Mouse (Mus musculus) midbrain, embryonic 10.5 days (tissue): ENCODE measurements around the gene Rpl26. TPM values are rescaled to one million over a fixed set of nuclear protein-coding genes. Genes with fewer than 3 reads are reported as not detected.

ENCODE experiments used
- DNase-seq: peaks from one replicate; pipeline ENCODE4 v3.0.0-alpha.2; 2017; ENCODE audit warnings: low spot score
- H3K27ac ChIP-seq: fragments of 300-500 bp; sonication (generic); replicated peaks from 2 replicates; pipeline ENCODE4 v1.5.1; 2016; ENCODE audit warnings: mild to moderate bottlenecking
- H3K27me3 ChIP-seq: fragments of 300-500 bp; sonication (generic); 2 replicates; pipeline ENCODE4 v1.6.1; 2016; ENCODE audit warnings: low read depth, mild to moderate bottlenecking; ENCODE audit not compliant: poor library complexity, severe bottlenecking
- H3K36me3 ChIP-seq: fragments of 300-500 bp; sonication (generic); 2 replicates; pipeline ENCODE4 v1.6.1; 2016; ENCODE audit warnings: mild to moderate bottlenecking, moderate library complexity
- H3K4me1 ChIP-seq: fragments of 300-500 bp; sonication (generic); 2 replicates; pipeline ENCODE4 v1.6.1; 2016
- H3K4me3 ChIP-seq: fragments of 300-500 bp; sonication (generic); 2 replicates; pipeline ENCODE4 v1.5.1; 2016; ENCODE audit warnings: mild to moderate bottlenecking, moderate library complexity
- H3K9me3 ChIP-seq: fragments of 300-500 bp; sonication (generic); replicated peaks from 2 replicates; pipeline ENCODE4 v1.6.1; 2016; ENCODE audit warnings: mild to moderate bottlenecking
- WGBS: fragments of 180-500 bp; shearing (Covaris S2); methylation state at CpG from one replicate; pipeline ENCODE4 v1.1.7; 2016; 5-methylcytosine and 5-hydroxymethylcytosine counted together
- polyA plus RNA-seq: library from polyadenylated mRNA; unstranded; fragments of >200 nt; fragmentation: Nextera tagmentation; extraction: Ambion mirVana; gene quantifications from 2 replicates; pipeline ENCODE4 v1.2.1, GENCODE M21; 2016

The Rpl26 gene
- 856 and 1,017 TPM in 2 replicates for polyA plus RNA-seq

- Histone ChIP-seq H3K4me3 (peak within 1 kb of the TSS; percentile 85), H3K4me1 (peaks cover 17% of the 10 kb centered on the region), H3K27me3 (no peaks in the 10 kb centered on the region), H3K9me3 (no peaks in the 10 kb centered on the region), H3K27ac (peak within 1 kb of the TSS; percentile 97), H3K36me3 (peaks cover 42% of the 10 kb centered on the region)
- DNase-seq = peak; percentile 99
- WGBS = under 1% methylated on average over 52 of the region's 52 CpGs
These were observed at the start of gene Rpl26 for GRCm38 (mm10) chr11:68901351-68902046. Gene Rpl26, plus strand, starts transcription at chr11:68901583.

GRCm38 (mm10) chr11:68851644-68852485, 49.5 kb upstream of the Rpl26 start:
- H3K4me3 ChIP-seq = peak overlapping the region; percentile 81
- 6% methylated on average over 13 of the region's 13 CpGs for WGBS
- H3K4me1 ChIP-seq = peaks cover 42% of the 10 kb centered on the region
- no peak for DNase-seq
- H3K27me3 ChIP-seq = no peaks in the 10 kb centered on the region
- H3K9me3 ChIP-seq = no peaks in the 10 kb centered on the region
- H3K36me3 ChIP-seq = no peaks in the 10 kb centered on the region
- peak overlapping the region; percentile 90 for H3K27ac ChIP-seq

DNA sequence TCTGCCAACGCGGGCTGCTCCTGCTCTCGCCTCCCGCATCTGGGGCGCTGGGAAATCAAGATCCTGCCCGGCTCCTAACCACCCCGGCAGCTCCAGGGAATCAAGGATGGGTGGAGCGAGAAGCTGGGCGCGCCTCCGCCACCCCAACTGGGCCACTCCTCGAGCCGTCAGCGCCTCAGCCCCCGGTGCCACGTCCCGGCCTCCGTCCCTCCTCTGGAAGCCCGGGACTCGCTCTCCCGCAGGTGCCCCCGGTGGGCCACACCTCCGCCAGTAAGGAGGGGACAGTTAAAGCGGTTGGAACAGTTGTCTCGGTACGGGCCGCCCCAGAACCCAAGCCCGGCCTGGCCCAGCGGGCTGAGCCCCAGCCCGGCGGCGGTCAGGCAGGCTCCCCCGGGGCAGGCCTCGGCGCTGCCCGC, 48.9 kb upstream of the Rpl26 start:
- Histone ChIP-seq H3K9me3 (no peaks in the 10 kb centered on the region), H3K27me3 (no peaks in the 10 kb centered on the region), H3K4me1 (peaks cover 42% of the 10 kb centered on the region), H3K27ac (peak overlapping the region; percentile 90), H3K36me3 (no peaks in the 10 kb centered on the region), H3K4me3 (peak overlapping the region; percentile 81)
- under 1% methylated on average over 36 of the region's 36 CpGs for WGBS
- DNase-seq = no peak

GRCm38 (mm10) chr11:68852932-68853409, 48.4 kb upstream of the Rpl26 start:
- H3K4me3 ChIP-seq = peak overlapping the region; percentile 81
- under 1% methylated on average over 42 of the region's 42 CpGs for WGBS
- peak; percentile 100 for DNase-seq

DNA sequence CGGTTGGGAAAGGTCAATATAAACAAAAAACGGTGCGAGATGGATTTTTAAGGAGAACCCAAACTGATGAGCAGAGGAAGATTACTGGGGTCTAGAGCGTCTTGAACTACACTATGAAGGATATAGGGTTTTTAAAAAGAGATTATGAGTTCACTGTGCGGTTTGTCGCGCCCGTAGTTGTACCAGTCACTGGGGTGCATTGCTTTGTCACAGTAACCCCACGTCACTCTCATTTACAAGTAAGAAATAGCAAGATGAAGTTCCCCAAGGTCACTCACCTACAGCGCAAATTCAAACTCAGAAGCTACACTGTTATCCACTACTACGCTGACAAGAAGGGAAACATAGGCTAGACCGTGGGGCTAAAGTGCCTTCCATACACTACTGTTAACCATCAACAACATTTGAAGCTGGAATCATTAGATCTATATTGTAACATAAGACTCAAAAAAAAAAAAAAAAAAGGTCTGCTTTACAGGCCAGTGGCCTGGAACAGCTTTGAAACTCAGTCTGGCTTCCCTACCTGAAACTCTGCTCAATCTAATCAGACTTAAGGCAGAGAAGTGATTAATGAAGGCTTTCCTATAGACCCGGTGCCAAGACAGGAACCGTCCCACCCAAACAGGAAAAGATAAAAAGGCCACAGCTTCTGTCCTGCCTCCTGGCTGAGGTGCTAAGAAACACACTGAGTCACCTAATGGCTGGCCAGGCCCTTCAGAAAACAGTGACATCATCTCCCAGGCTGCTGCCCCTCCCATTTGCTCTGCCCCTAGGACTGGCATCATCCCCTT, 47.6 kb upstream of the Rpl26 start:
- peaks cover 42% of the 10 kb centered on the region for H3K4me1 ChIP-seq
- peak overlapping the region; percentile 90 for H3K27ac ChIP-seq
- WGBS = 51% methylated on average over 14 of the region's 14 CpGs
- no peaks in the 10 kb centered on the region for H3K9me3 ChIP-seq
- DNase-seq = no peak
- no peaks in the 10 kb centered on the region for H3K36me3 ChIP-seq
- H3K4me3 ChIP-seq = peak overlapping the region; percentile 81
- no peaks in the 10 kb centered on the region for H3K27me3 ChIP-seq

More at GRCm38 (mm10) chr11:68852932-68853409, 48.4 kb upstream of the Rpl26 start:
- H3K27ac ChIP-seq = peak overlapping the region; percentile 90
- no peaks in the 10 kb centered on the region for H3K27me3 ChIP-seq
- H3K4me1 ChIP-seq = peaks cover 42% of the 10 kb centered on the region
- no peaks in the 10 kb centered on the region for H3K36me3 ChIP-seq
- no peaks in the 10 kb centered on the region for H3K9me3 ChIP-seq

DNA sequence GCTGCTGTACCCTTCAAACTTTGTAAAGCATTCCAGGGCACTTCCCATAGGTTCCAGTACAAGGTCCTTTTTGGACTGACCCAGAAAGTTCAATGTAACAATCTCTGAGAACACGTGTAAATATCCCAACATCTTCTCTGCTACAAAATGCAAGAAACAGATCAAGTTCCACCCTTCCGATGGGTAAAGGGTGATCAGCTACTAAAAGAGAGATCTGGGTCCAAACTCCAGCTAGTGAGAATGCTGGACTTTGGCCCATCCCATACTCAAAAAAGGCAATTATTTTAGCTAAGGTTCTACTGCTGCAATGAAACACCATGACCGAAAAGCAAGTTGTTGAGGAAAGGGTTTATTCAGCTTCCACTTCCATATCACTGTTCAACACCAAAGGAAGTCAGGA, 46.8 kb upstream of the Rpl26 start:
- peaks cover 40% of the 10 kb centered on the region for H3K4me1 ChIP-seq
- H3K27me3 ChIP-seq = no peaks in the 10 kb centered on the region
- no peak for DNase-seq
- no peak overlapping the region for H3K4me3 ChIP-seq
- WGBS = 86% methylated on average over 3 of the region's 3 CpGs
- H3K36me3 ChIP-seq = no peaks in the 10 kb centered on the region
- H3K9me3 ChIP-seq = no peaks in the 10 kb centered on the region
- H3K27ac ChIP-seq = no peak overlapping the region

DNA sequence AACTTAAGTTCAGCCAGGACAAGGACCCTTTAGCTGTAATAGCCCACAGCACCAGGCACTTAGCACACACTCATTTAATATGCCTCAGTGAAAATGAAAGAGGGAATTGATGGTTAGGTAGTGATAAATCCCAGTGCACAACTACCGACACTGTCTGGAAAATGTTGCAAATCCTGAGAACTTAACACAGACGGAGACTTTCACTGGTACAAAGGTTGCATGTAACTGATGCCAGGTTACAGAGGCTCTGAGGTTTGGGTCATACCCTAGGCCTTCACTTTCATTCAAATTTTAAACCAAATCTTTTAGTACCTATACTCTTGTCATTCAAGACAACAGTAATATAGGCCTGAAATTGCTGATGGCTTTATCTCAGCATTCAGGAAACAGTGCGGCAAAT, 44.1 kb upstream of the Rpl26 start:
- no peak for DNase-seq

GRCm38 (mm10) chr11:68859943-68860593, 41.3 kb upstream of the Rpl26 start:
- H3K27ac ChIP-seq = no peak overlapping the region
- WGBS = 81% methylated on average over 8 of the region's 8 CpGs
- no peak overlapping the region for H3K4me3 ChIP-seq
- H3K36me3 ChIP-seq = no peaks in the 10 kb centered on the region
- no peaks in the 10 kb centered on the region for H3K9me3 ChIP-seq
- no peaks in the 10 kb centered on the region for H3K27me3 ChIP-seq
- no peak for DNase-seq
- H3K4me1 ChIP-seq = peaks cover 5% of the 10 kb centered on the region; the same call in 1 of the 2 replicates

More for the DNA sequence above, 44.1 kb upstream of the Rpl26 start:
- no peaks in the 10 kb centered on the region for H3K9me3 ChIP-seq
- no peaks in the 10 kb centered on the region for H3K27me3 ChIP-seq
- H3K4me3 ChIP-seq = no peak overlapping the region
- no peak overlapping the region for H3K27ac ChIP-seq
- H3K36me3 ChIP-seq = no peaks in the 10 kb centered on the region
- peaks cover 19% of the 10 kb centered on the region for H3K4me1 ChIP-seq
- WGBS = 94% methylated on average over 3 of the region's 3 CpGs

- 80% methylated on average over 2 of the region's 2 CpGs for WGBS
- H3K36me3 ChIP-seq = no peaks in the 10 kb centered on the region
- H3K27ac ChIP-seq = no peak overlapping the region
- no peak overlapping the region for H3K4me3 ChIP-seq
- no peak for DNase-seq
- peaks cover 5% of the 10 kb centered on the region; the same call in 1 of the 2 replicates for H3K4me1 ChIP-seq
- H3K27me3 ChIP-seq = no peaks in the 10 kb centered on the region
- no peaks in the 10 kb centered on the region for H3K9me3 ChIP-seq
These were observed 39.1 kb upstream of the Rpl26 start for GRCm38 (mm10) chr11:68862260-68862659.

DNA sequence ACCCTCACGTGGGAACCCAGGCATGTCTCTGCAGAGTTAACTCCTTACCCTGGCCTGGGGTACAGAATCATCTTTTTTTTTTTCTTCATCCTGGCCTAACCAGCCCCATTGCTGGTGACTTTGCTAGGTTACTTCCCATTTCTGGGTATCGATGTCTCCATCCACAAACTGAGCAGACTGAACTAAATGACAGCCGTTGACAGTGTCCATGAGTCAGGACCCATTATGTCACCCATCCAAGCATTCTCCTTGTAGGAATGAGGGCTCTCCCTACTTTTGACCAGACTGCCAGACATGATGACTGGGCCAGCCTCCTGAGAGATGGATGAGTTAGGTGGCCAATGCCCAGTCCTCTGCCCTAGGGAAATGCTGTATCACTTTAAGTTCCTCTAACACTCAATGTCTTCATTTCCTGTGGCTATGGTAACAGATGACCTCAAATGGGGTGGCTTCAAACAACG, 37.7 kb upstream of the Rpl26 start:
- Histone ChIP-seq H3K9me3 (no peaks in the 10 kb centered on the region), H3K4me1 (peaks cover 5% of the 10 kb centered on the region; the same call in 1 of the 2 replicates), H3K27me3 (no peaks in the 10 kb centered on the region), H3K36me3 (no peaks in the 10 kb centered on the region), H3K27ac (no peak overlapping the region), H3K4me3 (no peak overlapping the region)
- 76% methylated on average over 4 of the region's 4 CpGs for WGBS
- DNase-seq = no peak

DNA sequence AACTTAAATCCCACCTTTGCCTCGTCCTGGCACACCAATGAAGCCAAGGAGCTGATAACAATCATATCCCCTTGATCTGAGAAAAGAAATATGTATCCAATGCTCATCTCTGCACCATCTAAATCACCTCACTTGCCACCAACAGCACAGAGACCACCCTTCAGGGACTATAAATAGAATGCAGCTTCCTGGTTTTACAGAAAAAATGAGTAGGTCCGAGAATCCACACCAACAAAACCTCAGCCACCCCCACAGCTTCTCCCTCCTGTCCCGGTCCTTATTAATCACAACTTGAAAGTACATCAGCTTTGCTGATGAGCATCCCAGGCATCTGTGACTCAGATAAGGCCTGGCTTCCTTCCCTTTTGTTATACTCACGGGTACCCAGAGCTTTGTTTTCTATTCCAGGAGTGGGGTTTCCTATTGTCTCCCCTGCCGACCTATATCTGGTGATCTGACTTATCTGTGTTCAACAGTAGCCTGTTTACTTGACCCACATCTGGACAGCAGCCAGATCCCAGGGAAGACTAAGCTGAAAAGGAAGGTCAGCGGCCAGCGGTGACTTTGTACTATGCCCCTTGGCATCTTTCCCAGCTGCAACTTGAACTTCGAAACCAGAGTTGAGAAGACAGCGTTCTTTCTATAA, 36.7 kb upstream of the Rpl26 start:
- H3K27me3 ChIP-seq = no peaks in the 10 kb centered on the region
- 75% methylated on average over 9 of the region's 9 CpGs for WGBS
- no peak for DNase-seq
- no peaks in the 10 kb centered on the region for H3K9me3 ChIP-seq
- no peak overlapping the region for H3K27ac ChIP-seq
- no peak overlapping the region for H3K4me3 ChIP-seq
- H3K4me1 ChIP-seq = peaks cover 5% of the 10 kb centered on the region; the same call in 1 of the 2 replicates
- H3K36me3 ChIP-seq = no peaks in the 10 kb centered on the region
